ENCODE assay signal across 9 mouse cellular contexts in the genomic region with DNA sequence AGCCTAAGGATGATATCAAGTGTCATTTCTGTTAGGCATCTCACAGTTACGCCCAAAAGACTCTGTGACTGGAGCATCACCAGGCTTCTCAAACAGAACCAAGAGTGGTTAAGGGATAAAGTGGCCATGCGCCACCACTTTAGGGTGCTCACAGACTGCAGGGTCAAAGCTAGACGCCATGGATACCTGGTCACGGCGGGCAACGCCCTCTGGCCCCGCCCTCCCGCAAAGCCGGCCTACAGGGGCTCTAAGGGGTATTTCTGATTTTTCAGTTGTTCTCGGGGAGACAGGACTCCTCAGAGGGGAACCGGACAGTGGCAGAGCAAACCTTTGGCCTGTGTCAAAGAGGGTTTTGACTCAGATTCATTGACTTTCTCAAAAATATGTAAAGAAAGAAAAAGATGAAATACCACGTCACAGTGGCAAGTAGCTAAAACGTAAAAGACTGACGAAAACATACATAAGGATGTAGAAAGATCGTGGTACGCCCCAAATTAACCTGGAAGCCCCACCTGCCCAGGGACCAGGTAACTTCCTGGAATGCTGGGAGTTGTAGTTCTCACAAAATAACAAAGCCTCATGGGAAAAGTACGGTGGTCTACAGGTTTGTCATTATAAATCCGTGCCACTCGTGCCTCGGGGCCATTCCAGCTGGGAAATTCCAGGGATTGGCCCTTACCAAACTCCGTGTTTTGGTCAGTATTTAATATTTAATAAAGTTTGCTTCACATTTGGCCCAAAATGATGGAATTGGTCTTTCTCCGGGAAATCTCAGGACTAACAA.
A peak's percentile ranks its signal among the peaks of the same experiment; 100 is the strongest.
DNase-seq lines count a peak whose midpoint lies in the region; ATAC-seq and TF ChIP-seq lines count a peak whose summit lies in the region.
"Had no signal": no experiment of that assay in that cellular context is flagged by ENCODE, and none has a peak within 500 bp of the region (broad histone marks: within the 10 kb centered on the region; RNA-seq: fewer than 3 reads in every experiment).

No protein-coding gene starts in this region.

- 16% methylated on average over 22 of the region's 22 CpGs for WGBS in hindbrain, embryonic 15.5 days
- WGBS in limb, embryonic 13.5 days, result 10% methylated on average over 22 of the region's 22 CpGs
- 12% methylated on average over 22 of the region's 22 CpGs for WGBS in neural tube, embryonic 14.5 days

- DNase-seq in layer of hippocampus, adult 2 months (ENCODE audit: low spot score in 2 of 2), result no peak
- DNase-seq in layer of hippocampus, adult 9-10 months (ENCODE audit: low spot score), result no peak
- DNase-seq in cerebellum, postnatal 14 days, result peak; percentile 53 to 56

- H3K9ac ChIP-seq in hindbrain, embryonic 15.5 days, result no peak overlapping the region
- H3K9ac ChIP-seq in limb, embryonic 13.5 days, result no peak overlapping the region
- H3K9ac ChIP-seq in neural tube, embryonic 14.5 days (replicated peaks; ENCODE audit: low read depth, low read length), result no peak overlapping the region

- no peaks in the 10 kb centered on the region for H3K36me3 ChIP-seq in hindbrain, embryonic 15.5 days
- no peaks in the 10 kb centered on the region for H3K36me3 ChIP-seq in limb, embryonic 13.5 days
- H3K36me3 ChIP-seq in neural tube, embryonic 14.5 days (ENCODE audit: control insufficient read depth, insufficient read depth, low read length), result no peaks in the 10 kb centered on the region

- peak; percentile 67 for ATAC-seq in hindbrain, embryonic 15.5 days (ENCODE audit: low FRiP score, low read depth)
- peak; percentile 61; the same call in 1 of the 2 replicates for ATAC-seq in limb, embryonic 13.5 days (ENCODE audit: low FRiP score, low read depth)
- ATAC-seq in neural tube, embryonic 14.5 days (ENCODE audit: low read depth), result peak; percentile 44; the same call in 1 of the 2 replicates
- ATAC-seq in erythroid progenitor cell, adult 5-6 weeks (replicated peaks; ENCODE audit: low FRiP score, poor library complexity, severe bottlenecking), result no peak
- no peak for ATAC-seq in megakaryocyte-erythroid progenitor cell, adult 5-6 weeks (replicated peaks; ENCODE audit: low FRiP score, low TSS enrichment, poor library complexity, severe bottlenecking)

- peaks cover 2% of the 10 kb centered on the region; the same call in 1 of the 2 replicates for H3K27me3 ChIP-seq in hindbrain, embryonic 15.5 days
- peaks cover 8% of the 10 kb centered on the region for H3K27me3 ChIP-seq in limb, embryonic 13.5 days
- H3K27me3 ChIP-seq in neural tube, embryonic 14.5 days (ENCODE audit: control insufficient read depth, insufficient read depth, low read length), result 0 out of 2 replicates have a peak, but pooled peaks cover 2% of the 10 kb centered on the region

- TF ChIP-seq CTCF in layer of hippocampus, adult 2 months (conservative IDR thresholded peaks at IDR 0.05), result no peak

- H3K4me2 ChIP-seq in hindbrain, embryonic 15.5 days, result peak overlapping the region; percentile 48
- H3K4me2 ChIP-seq in limb, embryonic 13.5 days (replicated peaks), result peak overlapping the region; percentile 65
- H3K4me2 ChIP-seq in neural tube, embryonic 14.5 days (ENCODE audit: low read depth, low read length), result peak overlapping the region; percentile 33

- no peak overlapping the region for H3K27ac ChIP-seq in layer of hippocampus, adult 2 months
- H3K27ac ChIP-seq in hindbrain, embryonic 15.5 days (replicated peaks), result 0 out of 2 replicates have a peak overlapping the region, but pooled peaks have one; percentile 2
- H3K27ac ChIP-seq in limb, embryonic 13.5 days, result no peak overlapping the region
- no peak overlapping the region for H3K27ac ChIP-seq in neural tube, embryonic 14.5 days (ENCODE audit: low read depth, low read length)

- H3K4me3 ChIP-seq in layer of hippocampus, adult 2 months, result peak overlapping the region; percentile 19; the same call in 1 of the 2 replicates
- H3K4me3 ChIP-seq in hindbrain, embryonic 15.5 days, result peak overlapping the region; percentile 33
- H3K4me3 ChIP-seq in limb, embryonic 13.5 days, result peak overlapping the region; percentile 40
- H3K4me3 ChIP-seq in neural tube, embryonic 14.5 days (ENCODE audit: low read depth, low read length), result peak overlapping the region; percentile 11
- H3K4me3 ChIP-seq: megakaryocyte, embryonic 14.5 days had no signal

- no peaks in the 10 kb centered on the region for H3K9me3 ChIP-seq in hindbrain, embryonic 15.5 days
- no peaks in the 10 kb centered on the region for H3K9me3 ChIP-seq in limb, embryonic 13.5 days
- H3K9me3 ChIP-seq in neural tube, embryonic 14.5 days (ENCODE audit: control insufficient read depth, low read length), result no peaks in the 10 kb centered on the region
- H3K9me3 ChIP-seq: megakaryocyte, embryonic 14.5 days had no signal

- H3K4me1 ChIP-seq in hindbrain, embryonic 15.5 days (replicated peaks), result peaks cover 16% of the 10 kb centered on the region
- H3K4me1 ChIP-seq in limb, embryonic 13.5 days, result peaks cover 22% of the 10 kb centered on the region
- H3K4me1 ChIP-seq in neural tube, embryonic 14.5 days (ENCODE audit: control insufficient read depth, insufficient read depth, low read length), result 0 out of 2 replicates have a peak, but pooled peaks cover 4% of the 10 kb centered on the region
- H3K4me1 ChIP-seq: megakaryocyte, embryonic 14.5 days had no signal

Comparison
In these comparisons a context has a peak if more than half of its experiments do, and no peak if none do; other contexts are left out.
1. DNase-seq: peak in cerebellum, postnatal 14 days (2 of 2); none in layer of hippocampus, adult 2 months (0 of 2) and layer of hippocampus, adult 9-10 months (single experiment).
2. ATAC-seq: peak in hindbrain, embryonic 15.5 days (single experiment), limb, embryonic 13.5 days (single experiment) and neural tube, embryonic 14.5 days (single experiment); none in erythroid progenitor cell, adult 5-6 weeks (single experiment) and megakaryocyte-erythroid progenitor cell, adult 5-6 weeks (single experiment).
3. Peak in every context shown above with its lines, with median percentiles within 50 percentile points of each other: H3K4me3 ChIP-seq and H3K4me2 ChIP-seq.